Mouse (Mus musculus) G1E (cell line): ENCODE results near the gene Eng.

Experiments
- CTCF ChIP-seq: IDR thresholded peaks from 2 replicates; pipeline ENCODE4 v1.5.1; 2012; ENCODE audit warnings: low read depth, low read length, inconsistent platforms, mixed read lengths
- GATA1 ChIP-seq: IDR thresholded peaks from 2 replicates; pipeline ENCODE4 v1.6.1; 2012; ENCODE audit warnings: borderline replicate concordance, low read length, inconsistent platforms, mixed read lengths
- GATA2 ChIP-seq: IDR thresholded peaks from 2 replicates; pipeline ENCODE4 v1.6.1; 2012; ENCODE audit warnings: low read depth, low read length, inconsistent platforms, borderline replicate concordance
- POLR2AphosphoS5 ChIP-seq: IDR thresholded peaks from 2 replicates; pipeline ENCODE4 v1.6.1; 2012; ENCODE audit warnings: low read depth, low read length, inconsistent platforms; ENCODE audit not compliant: insufficient replicate concordance
- TAL1 ChIP-seq: conservative IDR thresholded peaks from 2 replicates; pipeline ENCODE4 v1.6.1; 2012; ENCODE audit warnings: low read depth, low read length, inconsistent platforms, mixed read lengths

GRCm38 (mm10) chr2:32730854-32731253 lies 84.5 kb downstream of the Eng start:
- TF ChIP-seq POLR2AphosphoS5 = no peak
- no peak for TF ChIP-seq CTCF
- TF ChIP-seq GATA1 = no peak
- TF ChIP-seq TAL1 = no peak
- TF ChIP-seq GATA2 = no peak
